Mouse (Mus musculus): ENCODE measurements around the gene Lhx6. TPM values are rescaled to one million over a fixed set of nuclear protein-coding genes. Genes with fewer than 3 reads are reported as not detected.
"Not testable (repeated sequence)": the region's sequence is repeated elsewhere in the genome, so short reads cannot be mapped to it uniquely, and the experiment has no call there.

Lhx6 gene
- 1 to 10 TPM; 3.6 to 4.5 TPM for total RNA-seq (2021)
- long read RNA-seq, experiment 1, partial matches to known transcripts = 0 of 6 reads
- long read RNA-seq, experiment 1, other reads (novel, unspliced or antisense) = 3 of 6 reads
- long read RNA-seq, experiment 2, partial matches to known transcripts = 0 of 5 reads
- long read RNA-seq, experiment 2, other reads (novel, unspliced or antisense) = 2 of 5 reads

DNA sequence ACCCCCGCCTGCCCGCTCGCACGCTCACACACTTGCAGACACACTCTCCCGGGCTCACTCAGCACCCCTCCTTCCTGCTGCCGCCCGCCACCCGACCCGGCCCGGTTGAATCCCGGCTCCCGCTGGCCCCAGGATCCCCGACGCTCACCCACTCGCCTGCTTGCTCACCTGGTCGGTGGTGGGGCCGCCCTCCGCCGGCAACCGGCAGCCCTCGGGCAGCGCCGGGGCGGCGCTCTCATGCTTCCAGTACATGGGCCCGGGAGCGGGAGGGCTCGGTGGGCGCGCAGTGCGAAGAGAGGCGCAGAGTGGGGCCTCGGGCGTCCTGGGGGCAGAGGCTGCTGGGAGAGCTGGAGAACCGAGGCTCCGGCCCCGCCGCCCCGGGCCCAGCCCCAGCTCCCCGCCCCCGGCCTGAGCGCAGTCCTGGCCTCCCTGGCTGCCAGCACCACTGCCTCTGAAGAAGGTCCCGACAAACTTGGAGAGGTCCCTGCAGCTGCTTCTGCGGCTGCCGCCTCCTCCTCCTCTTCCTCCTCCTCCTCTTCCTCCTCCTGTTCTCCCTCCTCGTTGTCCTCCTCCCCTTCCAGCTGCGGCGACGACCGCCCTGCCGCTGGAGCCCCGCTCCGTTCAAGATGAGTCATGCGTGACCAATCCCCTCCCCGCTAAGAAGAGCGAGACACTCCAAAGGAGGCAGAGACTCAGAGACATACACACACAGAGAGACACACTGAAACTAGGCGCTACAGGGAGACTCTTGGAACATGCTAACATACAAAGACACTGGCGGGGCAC, at the start of gene Lhx6:
Gene Lhx6, minus strand, starts transcription at position 453 of the 786 bp plus-strand sequence.
- intact Hi-C loops (cut with DNase I; ENCODE audit: low total_unique reads) = no loop called here
- DNase-seq = no peak

DNA sequence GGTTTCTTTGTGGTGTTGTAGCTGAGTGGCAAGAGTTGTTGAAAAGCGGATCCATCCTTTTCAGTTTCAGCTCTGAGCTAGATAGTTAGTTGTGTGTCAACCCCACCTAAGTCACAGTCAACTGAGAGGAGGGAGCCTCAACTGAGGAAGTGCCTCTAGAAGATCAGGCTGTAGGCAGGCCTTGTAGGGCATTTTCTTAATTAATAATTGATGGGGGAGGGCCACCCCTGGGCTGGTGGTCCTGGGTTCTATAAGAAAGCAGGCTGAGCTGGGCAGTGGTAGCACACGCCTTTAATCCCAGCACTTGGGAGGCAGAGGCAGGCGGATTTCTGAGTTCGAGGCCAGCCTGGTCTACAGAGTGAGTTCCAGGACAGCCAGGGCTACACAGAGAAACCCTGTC, 47.2 kb upstream of the Lhx6 start:
- intact Hi-C loops (cut with DNase I; ENCODE audit: low total_unique reads); DNase-seq: not testable (repeated sequence)

DNA sequence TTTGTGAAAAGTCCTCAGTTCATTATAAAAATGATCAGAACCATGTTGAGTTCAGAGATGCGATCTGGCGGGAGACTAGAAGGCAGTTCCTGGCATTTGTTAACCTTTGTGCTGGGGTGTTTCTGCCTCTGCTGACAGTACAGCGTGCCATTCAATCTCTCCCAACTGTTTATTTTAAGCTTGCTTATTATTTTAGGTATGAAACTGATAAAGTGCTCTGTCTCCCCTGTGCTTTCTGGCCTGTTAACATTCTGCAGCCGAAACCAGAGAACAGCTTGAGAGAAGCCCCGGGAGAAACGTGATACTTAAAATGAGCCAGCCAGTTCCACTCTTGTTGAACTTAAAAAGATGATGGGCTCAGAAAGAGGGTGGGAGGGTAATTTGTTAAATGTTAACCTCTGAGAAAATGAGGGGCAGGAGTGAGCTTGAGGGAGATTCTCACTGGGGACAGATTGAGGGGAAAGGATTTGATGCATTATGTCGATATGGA, 43.7 kb upstream of the Lhx6 start:
- no peak for DNase-seq
- intact Hi-C loops (cut with DNase I; ENCODE audit: low total_unique reads) = no loop called here

DNA sequence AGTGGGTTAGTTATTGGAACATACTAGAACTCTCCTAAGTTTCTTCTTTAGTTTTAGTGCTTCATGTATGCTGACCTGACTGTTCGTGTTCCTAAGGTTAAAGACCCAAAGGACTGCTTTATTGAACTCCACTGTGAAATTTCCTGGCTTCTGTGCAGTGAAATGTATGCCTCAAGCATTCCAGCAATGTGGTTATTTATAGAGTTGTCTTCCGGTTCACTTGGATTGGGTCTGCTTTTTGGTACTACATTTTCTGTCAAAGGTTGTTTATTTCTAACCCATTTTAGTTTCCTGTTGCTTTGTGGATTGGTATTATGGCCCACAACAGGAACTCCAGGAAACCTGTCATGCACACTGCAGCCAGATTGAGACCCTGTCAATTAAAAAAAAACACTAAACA, 33.9 kb upstream of the Lhx6 start:
- DNase-seq = no peak
- intact Hi-C loops (cut with DNase I; ENCODE audit: low total_unique reads) = no loop called here

DNA sequence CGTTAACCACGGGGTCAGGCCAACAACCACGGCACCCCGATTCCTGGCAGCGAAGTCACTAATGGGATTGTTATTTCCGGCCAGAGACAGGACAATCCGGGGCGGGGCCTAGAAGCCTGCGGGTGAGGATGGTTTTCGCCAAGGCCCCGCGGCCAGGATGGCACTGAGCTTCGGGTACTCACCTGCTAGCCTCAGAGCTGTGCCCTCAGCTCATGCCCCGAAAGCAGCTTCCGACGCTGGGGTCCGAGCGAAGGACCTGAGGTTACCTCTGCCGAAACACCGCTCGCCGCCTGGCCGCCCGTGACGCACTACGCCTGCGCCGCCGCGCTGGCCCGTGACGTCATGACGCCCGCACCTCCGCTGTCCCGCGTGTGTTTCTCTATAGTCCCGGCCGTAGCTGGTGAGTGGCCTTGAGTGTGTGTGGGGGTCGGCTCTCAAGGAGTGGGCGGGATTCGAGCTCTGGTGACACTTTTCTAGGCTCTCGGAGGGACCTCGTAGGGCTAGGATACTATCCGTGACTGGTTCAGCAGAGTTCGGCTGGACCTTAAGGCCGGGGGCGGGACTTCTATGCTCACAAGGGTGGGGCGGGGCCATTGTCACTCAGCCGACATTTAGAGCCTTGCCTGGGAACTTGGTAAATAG, 31.2 kb upstream of the Lhx6 start, which contains the start of the genes Mrrf and Rbm18:
Gene Mrrf, plus strand, starts transcription at position 90 of the 642 bp plus-strand sequence.
Gene Rbm18, minus strand, starts transcription at position 474 of the 642 bp plus-strand sequence.
- intact Hi-C loops (cut with DNase I; ENCODE audit: low total_unique reads) = no loop called here
- peak; percentile 89 for DNase-seq

DNA sequence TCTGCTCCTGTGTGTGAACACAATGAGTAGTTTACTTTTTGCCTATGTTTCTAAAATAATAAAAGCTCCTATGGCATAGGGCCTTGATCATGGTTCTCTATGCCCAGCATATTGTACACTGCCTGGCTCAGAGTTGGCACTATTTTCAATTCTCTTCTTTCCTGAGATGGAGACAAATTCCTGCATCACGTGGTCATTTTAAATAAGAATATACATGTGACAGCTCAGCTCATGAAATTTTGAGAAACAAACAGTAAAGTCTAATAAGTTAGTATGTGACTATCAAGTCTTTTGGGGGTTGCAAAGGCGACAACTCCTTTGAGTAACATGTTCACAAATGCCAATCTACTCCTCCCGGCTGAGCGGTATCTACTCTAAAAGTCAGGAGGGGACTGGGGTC, 30.7 kb upstream of the Lhx6 start:
- intact Hi-C loops (cut with DNase I; ENCODE audit: low total_unique reads) = no loop called here
- DNase-seq = no peak

DNA sequence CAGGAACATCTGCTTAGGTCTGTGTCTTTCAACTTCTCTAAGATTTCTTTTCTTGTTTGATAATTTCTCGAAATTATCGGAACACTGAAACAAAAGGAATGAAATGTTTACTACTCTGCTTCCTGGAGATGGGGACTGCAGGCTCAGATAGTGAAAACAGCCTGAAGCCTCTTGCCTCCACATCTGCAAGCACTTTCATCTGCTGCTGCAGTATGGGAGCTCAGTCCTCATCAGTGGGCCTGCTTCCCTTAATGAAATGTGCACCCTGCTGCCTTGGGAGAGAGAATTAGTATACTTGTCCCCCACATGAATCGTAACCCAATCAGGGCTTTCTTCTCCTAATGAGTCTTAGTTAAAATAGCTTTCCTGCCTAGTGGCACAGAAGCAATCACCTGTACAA, 23.8 kb upstream of the Lhx6 start:
- intact Hi-C loops (cut with DNase I; ENCODE audit: low total_unique reads) = no loop called here

DNA sequence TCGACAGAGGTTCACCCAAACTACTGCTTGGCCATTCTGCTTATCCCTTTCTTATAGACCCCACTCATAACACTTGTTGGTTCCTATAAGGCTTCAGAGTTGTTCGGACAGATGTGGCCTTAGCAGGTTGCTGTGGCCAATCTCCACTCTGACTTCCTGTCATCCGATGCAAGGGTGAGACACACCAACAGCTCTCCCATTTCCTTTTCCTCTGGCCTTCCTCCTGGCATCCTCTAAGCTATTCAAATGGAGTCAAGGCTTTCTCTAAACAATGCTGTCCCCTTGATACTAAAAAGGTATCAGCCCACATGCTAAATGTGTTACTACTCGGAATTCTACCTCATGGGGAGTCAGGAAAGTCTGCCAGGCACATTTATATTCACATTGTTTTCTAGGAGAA, 22.8 kb upstream of the Lhx6 start:
- intact Hi-C loops (cut with DNase I; ENCODE audit: low total_unique reads) = no loop called here
- no peak for DNase-seq

More for the DNA sequence above, 23.8 kb upstream of the Lhx6 start:
- no peak for DNase-seq

DNA sequence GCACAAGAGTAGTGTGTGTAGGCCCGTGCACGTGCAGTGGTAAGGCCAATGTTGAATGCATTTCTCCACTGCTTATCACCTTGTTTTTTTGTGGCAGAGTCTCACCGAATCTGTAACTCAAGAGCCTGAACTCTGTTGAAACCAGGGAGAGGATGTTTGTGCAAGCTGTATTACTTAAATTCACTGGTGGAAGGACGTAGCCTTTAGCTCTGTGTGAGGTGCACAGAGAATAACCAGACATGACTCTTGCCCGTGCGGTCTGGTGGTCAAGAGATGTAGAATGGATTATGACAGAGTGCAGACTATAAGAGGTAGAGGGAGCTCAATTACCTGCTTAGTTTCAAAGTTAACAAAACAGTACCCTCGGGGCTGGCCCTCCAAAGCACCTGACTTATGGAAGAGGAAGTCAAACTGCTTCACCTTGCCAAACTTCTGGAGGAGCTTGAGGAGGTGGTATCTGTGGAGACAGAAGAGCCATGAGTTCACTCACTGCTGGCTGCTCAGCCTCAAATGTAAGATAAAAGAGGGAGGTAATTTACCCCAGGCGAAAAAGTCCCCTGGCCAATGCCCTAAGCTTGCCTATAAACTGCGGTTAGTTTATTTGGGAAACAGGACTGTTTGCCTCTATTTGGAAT, 21.7 kb upstream of the Lhx6 start:
- no peak for DNase-seq
- intact Hi-C loops (cut with DNase I; ENCODE audit: low total_unique reads) = no loop called here

DNA sequence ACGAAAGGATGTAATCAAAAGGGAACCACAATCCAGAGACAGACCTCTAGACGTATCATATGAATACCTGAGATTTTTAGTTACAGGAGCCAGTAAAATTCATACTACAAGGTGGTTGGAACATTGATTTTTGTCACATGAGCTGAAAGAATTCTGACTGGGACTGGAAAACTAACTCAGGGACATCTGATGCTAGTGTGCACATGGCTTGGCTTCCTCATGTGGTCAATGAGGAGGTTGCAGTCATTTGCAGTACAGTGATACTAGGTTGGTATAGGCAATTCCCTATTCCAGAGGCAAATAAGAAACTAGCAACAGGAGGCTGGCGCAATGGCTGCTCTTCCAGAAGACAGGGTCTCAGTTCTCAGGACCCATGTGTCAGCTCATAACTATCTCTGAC, 7.4 kb upstream of the Lhx6 start:
- no peak for DNase-seq
- intact Hi-C loops (cut with DNase I; ENCODE audit: low total_unique reads) = no loop called here

DNA sequence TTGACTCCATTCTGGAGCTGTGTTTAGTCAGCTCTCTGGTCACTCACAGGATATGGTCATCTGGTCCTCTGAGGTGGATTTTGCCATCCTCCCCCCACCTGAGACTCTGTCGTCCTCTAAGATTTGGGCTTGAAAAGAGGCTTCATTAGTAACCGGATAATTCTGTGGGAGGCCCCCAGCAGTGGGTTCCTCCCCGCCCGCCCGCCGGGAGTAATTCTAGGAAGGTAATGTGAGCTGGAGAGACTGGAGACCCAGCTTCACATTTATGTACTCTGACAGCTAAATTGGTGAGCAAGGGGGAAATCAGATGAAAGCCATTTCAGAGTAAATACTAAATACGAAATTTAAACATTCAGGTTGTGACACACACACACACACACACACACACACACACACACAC, 3.4 kb upstream of the Lhx6 start:
- DNase-seq = no peak
- intact Hi-C loops (cut with DNase I; ENCODE audit: low total_unique reads) = no loop called here

DNA sequence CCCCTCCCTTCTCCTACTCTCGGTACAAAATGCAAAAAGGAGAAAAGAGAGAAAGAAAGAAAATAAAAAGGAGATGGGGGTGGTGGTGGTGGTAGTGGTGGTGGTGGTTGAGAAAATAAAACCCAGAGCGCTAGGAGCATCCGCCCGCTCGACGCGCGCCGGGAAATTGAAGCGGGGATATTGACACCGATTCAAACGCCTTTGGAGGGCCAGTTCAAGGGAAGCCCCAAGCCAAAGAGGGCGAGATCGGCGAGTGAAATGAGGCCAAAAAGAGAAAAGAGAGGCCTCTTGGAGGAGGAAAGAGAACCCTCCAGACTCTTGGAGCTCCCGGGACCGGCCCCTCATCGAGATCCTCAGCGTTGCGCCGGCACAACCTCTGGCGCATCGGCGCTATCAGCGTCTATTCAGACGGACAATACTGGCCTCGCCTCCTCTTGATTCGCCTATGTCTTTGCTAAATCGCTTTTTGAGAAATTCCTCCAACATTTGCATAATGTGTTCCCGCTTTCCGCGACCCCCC, 712 bp downstream of the Lhx6 start:
- DNase-seq = no peak
- intact Hi-C loops (cut with DNase I; ENCODE audit: low total_unique reads) = no loop called here

DNA sequence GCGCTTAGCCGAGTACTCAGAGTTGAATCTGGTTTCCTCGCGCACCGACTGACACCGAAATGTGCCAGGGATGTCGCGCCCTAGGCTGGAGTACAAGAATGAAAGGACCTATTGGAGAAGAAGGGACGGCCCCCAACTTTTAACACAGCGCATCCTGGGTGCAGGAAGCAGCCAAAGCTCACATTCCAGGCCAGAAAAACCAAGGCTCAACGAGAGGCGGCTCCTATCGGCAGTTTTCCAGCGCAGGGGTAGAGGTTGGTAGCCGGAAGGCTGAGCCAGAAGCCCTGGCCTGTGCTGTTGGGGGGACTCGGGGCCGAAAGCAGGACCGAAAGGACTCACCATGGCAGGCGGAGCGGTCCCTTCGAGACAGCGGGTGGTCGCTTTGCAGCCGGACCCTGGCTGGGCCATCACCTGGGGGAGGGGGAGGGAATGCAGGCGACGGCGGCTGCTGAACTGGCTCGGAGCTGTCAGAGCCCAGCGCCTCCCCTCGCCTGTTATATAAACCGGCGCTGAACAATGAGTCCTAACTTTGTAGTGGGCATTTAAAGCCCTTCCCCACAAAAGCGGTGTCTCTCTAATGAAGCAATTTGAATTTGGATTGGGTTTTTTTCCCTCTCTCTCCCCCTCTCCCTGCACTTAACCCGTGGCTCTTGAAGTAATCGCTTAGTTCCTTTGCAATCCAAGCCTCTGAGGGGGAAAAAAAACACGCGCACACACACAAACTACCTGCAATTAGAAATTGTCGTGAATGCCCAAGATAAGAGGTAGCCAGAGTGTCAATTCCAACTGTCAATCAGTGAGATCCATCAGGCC, 1.4 kb downstream of the Lhx6 start:
- intact Hi-C loops (cut with DNase I; ENCODE audit: low total_unique reads) = no loop called here
- DNase-seq = no peak

DNA sequence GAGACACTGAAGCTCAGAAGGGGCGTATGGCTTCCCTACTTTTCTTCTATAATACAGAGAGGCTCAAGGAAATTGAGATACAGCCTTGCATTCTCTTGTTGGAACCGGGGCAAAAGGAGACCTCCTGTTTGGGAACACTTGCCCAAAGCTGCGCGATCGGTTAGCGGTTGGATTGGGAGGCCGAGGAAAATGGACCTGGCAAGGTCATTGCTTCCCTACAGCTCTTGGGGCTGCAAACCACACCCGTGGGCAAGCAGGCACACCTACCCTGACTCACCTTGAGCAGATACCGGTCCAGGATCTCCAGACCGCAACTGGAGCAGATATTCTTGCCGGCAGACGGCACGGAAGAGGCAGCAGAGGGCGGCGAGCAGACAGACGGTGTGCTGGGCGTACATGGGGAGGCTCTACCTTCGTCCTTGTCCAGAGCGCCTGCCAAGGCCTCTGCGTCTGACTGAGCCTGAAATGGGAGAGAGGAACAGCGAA, 2.1 kb downstream of the Lhx6 start:
- intact Hi-C loops (cut with DNase I; ENCODE audit: low total_unique reads) = no loop called here
- DNase-seq = no peak

DNA sequence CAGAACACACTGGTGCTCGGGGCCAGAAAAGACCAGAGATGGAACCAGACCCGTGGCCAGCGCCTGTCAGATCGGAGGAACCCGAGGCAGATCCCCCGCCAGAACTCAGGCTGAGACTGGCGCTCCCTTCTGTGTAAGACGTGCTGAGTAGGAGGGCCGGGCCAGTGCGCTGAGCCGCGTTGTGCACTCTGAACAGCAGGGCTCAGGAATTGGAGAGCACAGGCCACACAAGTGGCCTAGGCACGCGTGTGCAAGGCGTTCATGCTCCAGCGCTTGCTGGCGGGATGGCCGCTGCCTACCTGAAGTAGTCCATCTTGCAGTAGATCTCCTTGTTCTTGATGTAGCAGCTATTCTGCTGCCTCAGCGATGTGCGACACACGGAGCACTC, 2.7 kb downstream of the Lhx6 start:
- intact Hi-C loops (cut with DNase I; ENCODE audit: low total_unique reads) = no loop called here

DNA sequence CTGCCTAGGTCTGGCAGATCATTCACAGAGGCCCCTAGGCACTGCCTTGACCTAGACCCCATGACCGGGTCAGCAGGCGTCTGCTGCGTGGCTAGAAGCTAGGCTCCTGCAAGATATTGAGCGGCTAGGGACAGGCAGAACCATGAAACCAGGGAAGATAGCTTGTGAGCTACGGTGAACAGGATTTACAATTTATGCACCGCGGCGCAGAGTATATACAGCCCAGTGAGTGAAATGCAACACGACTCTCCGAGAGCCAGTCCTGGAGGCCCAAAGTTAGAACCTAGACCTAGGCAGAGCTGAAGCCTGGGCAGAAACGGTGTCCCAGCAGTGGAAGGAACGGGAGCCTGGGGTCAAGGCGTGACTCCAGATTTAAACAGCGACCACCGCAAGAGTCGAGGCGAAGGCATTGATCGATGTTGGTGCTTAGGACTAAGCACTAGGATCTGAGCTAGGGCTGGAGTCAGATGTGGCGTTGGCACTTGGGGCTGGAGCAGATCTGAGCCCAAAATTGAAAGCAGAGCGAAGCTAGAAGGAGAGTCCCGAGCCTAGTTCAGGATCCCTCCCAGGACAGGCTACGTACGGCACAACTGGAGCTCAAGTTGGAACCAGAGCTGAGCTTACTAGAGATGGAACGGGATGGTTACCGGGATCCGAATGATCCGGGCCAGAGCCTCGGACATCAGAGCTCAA, 3.2 kb downstream of the Lhx6 start:
- no peak for DNase-seq
- intact Hi-C loops (cut with DNase I; ENCODE audit: low total_unique reads) = no loop called here

More for the DNA sequence above, 2.7 kb downstream of the Lhx6 start:
- DNase-seq = no peak

DNA sequence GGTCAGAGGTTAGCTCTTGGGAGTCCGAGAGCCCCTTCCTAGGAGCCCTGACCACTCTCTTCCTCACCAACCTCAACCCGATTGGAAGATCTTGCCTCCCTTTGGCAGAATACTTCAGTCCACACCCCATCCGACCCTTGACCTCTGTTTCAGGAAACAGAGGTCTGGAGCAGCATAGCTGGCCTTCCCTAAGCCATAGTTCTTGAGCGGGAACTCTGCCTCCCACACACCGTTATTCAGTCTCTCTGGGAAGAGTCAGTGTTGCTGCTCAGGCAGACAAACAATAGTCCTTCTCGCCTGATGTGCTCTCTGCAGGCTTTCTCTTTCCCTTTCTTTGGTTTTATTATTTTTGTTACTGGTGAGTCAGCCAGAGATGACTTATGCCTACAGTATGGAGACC, 5.5 kb downstream of the Lhx6 start:
- intact Hi-C loops (cut with DNase I; ENCODE audit: low total_unique reads) = no loop called here
- DNase-seq = no peak

DNA sequence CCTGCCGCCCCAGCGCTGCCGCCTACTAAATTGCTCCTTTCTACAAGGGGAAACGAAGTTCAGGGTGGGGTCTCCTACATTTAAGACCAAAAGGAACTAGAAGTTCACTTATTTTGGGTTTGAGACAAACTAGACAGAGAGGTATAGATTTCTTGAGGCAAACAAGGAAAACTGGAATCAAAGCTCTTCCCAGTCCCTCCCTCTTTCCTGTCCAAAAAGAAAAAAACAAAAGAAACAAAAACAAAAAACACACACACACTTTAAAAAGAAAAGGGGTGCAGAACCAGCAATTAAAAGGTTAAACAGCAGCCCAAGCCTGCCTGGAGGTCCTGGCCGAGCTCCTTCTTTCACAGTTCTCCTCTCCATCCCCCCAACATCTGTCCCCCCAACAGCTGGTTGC, 7.2 kb downstream of the Lhx6 start:
- no peak for DNase-seq
- intact Hi-C loops (cut with DNase I; ENCODE audit: low total_unique reads) = no loop called here
